Mouse (Mus musculus): ENCODE data around the gene Zfp784.

DNA sequence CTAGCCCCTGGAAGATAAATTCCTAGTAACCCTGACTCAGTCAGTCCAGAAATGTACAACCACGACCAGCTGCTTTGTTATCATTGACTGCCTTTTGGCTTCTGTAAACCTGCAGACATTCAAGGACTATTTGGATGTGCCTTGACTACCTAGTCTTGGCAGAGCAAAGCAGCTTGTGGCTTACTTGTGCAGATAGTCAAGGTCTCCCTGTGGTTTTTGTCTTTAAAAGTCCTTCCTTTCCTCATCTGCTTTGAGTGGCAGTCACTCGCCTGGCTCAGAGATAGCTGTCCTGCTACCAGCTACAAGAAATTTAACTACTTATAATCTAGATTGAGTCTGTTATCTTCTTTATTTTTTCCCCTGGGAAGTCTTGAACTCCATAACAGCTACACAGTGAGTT, 6.7 kb upstream of the Zfp784 start:
- TF ChIP-seq POLR2A (IDR thresholded peaks at IDR 0.05; ENCODE audit: control insufficient read depth, extremely low read depth, insufficient read depth, low read length, poor library complexity): no peak
- no peak for TF ChIP-seq CTCF (IDR thresholded peaks at IDR 0.05; ENCODE audit: borderline replicate concordance, control insufficient read depth, extremely low read depth, insufficient read depth, low read length, poor library complexity)

Data from thymus, adult 2 months (tissue).